Mouse (Mus musculus): ENCODE data around the gene Slc25a28.

DNA sequence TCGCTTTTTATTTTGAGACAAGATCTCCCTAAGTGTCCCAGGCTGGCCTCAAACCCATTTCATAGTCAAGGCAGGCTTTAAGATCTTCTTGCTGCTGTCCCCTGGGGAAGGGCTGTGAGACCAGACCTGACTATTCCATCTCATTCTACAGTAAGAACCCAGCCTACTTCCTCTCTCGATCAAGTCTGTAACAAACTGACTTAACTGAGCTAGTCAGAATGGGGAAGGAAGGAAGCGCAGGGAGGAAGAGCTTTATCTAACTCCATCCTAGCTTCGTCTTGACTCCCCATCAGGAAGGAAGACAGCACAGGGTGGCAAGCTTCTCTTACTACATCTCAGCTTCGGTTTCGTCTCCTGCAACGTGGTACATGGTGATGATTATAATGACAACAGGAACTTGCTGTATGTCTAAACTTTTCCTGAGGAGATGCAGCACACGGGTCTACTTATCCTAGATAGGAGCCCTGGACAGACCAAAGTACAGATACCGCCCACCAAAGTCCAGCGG, 4.8 kb upstream of the Slc25a28 start:
- TF ChIP-seq USF1 (IDR thresholded peaks at IDR 0.05; ENCODE audit: low read depth) (no peak), CTCF (IDR thresholded peaks at IDR 0.05; ENCODE audit: control insufficient read depth, insufficient read depth, insufficient read length) (no peak)

Data from C2C12 (cell line).